Mouse (Mus musculus): ENCODE measurements around the gene Rfx4.

Gene Rfx4

DNA sequence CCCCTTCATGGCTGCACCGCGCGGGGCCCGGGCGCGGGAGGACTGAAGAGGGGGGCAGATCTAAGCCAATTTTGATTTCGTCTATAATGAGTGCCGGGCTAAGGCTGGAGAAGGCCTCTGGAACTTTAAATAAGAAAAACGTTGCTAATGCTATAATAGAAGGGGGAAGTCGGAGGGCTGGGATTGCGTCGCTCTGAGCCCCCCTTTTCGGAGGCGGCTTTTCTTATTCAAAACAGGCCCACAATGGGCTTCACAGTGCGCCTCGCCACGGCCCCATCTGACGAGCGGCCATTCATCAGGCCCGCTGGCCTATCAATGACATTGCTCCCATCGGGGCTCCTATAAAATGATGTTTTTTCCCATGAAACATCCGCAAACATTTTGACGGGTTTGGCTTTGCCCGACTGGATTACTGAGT, at the start of gene Rfx4:
Gene Rfx4 (plus strand): TSS at position 277 of the 418 bp plus-strand sequence.
- DNase-seq (ENCODE audit: low spot score): no peak

- DNase-seq (ENCODE audit: low spot score): no peak
Measured at GRCm38 (mm10) chr10:84706543-84706942, 49.3 kb upstream of the Rfx4 start.

DNA sequence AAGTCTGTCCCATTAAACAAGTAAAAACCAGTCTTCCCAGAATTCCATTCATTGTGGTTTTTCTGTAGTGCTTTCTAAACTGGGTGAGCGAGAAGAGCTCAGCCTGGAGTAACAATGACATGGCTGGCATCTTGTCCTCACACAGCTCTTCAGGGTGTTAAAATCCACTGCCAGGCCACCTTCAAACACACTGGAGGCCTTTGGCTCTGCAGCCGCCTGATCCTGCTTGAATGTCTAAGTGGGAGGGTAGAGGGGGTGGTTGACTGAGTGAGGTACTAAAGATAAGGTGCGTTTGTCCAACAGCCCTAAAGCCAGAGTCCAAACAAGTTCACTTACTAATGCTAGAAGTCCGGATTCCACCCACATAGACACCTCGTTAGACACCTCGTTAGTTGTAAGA, 48.6 kb upstream of the Rfx4 start:
- no peak for DNase-seq (ENCODE audit: low spot score)

DNA sequence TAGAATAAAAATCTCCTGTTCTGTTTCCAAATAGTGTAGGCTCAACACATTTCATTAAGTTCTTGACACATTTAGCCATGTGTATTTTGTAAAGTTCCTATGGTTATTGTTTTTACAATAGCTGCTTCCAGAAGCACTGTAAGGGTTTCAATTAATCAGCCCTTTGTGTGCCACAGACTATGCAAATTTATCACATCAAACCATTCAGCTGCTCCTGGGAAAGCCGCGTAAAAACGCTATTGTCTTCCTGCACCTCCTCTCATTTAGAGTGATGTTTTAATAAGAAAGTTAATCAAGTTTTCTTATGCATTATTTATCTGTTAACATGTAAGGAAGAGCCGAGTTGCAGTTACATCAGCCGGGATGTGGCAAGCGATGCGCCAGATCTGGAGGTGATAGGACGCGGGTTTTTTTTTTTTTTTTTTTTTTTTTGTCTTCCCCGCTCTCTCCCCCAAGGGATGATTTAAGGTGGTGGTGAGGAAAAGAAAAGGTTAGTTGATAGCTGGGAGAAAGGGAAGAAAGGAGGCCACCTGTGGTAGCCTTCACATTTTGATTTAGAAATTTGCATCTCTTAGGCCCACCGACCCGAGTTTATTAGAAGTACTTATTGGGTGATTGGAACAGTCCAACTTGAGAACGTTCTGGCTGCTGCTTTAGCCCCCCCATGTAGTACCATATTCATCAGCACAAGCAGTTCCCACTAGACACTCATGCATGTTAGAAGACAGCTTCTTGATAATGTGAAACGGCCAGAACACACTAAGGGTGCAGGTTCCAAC, 47.9 kb upstream of the Rfx4 start:
- DNase-seq (ENCODE audit: low spot score): no peak

GRCm38 (mm10) chr10:84710192-84710591, 45.7 kb upstream of the Rfx4 start:
- no peak for DNase-seq (ENCODE audit: low spot score)

GRCm38 (mm10) chr10:84710827-84711226, 45.0 kb upstream of the Rfx4 start:
- DNase-seq (ENCODE audit: low spot score): no peak

DNA sequence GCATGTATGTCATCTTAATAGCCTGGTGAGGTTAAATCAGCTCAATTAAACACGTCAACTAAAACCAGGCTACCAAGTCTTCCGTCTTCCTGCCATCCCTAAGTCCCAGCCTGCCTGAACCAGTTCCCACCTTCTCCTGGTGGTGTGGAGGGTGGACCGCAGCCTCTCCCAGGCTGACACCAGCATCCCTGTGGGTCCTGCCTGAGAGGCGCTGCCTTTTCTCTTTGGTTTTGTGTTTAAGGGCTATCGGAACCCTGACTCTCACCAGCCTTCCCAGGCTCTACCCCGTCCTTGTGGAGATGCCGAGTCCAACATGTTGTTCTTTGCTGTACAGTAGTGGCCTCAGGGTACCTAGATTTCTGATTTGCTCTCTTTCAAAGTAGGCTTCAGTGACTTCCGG, 44.4 kb upstream of the Rfx4 start:
- DNase-seq (ENCODE audit: low spot score): no peak

GRCm38 (mm10) chr10:84711940-84712339, 43.9 kb upstream of the Rfx4 start:
- no peak for DNase-seq (ENCODE audit: low spot score)

DNA sequence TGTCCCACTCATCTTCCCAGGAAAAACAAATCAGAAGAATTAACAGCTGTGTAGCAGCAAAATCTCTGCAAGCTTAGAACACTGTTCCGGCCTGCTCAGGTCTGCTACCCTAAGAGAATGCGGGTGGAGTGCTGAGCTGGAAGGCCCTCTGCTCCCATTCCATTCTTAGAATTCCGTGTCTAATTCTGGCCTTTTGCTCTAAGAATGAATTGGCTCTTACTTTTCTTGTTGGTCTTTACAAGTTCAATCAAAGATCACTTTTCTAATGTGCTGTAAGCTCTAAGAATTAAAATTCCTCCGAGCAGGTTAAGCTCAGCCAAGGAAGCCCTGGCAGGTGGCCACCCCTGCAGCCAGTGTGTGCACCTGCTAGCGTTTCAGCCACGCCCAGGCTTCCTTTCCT, 43.3 kb upstream of the Rfx4 start:
- no peak for DNase-seq (ENCODE audit: low spot score)

- no peak for DNase-seq (ENCODE audit: low spot score)
Measured at GRCm38 (mm10) chr10:84713043-84713442, 42.8 kb upstream of the Rfx4 start.

DNA sequence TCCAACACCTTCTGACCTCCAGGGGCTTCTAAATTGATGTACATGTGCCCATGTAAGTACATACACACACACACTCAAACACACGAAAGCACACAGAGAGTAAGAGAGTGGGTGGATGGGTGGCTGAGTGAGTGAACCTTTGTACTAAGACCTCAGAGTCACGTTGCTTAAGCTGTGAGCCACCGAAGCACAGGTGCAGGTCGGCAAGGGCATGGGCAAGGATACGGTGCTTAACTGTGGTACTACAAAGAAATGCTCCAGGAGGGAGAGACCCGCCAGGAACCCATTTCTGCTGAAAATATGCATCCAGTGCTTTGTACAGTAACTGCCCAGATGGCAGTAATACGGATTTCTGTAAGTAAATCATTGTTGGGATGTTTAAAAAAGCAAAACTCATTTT, 40.2 kb upstream of the Rfx4 start:
- no peak for DNase-seq (ENCODE audit: low spot score)

DNA sequence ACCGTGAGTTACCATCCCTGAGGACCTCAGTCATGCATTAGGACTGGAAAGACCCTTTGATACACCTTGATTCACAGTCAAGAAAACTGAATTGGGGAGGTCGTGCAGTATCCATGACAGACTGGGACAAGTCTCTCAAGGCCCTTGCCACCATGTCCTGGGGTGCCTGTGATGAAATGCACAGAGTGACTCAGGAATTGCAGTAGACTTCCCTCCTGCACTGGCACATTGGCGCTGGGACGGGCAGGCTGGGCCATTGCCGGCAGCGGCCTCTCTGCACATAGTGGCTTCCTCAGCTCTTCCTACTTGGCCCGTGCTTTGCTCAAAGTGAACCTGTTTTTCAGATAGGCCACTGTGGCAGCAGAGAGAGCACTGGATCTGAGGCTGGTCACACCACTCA, 39.3 kb upstream of the Rfx4 start:
- no peak for DNase-seq (ENCODE audit: low spot score)

DNA sequence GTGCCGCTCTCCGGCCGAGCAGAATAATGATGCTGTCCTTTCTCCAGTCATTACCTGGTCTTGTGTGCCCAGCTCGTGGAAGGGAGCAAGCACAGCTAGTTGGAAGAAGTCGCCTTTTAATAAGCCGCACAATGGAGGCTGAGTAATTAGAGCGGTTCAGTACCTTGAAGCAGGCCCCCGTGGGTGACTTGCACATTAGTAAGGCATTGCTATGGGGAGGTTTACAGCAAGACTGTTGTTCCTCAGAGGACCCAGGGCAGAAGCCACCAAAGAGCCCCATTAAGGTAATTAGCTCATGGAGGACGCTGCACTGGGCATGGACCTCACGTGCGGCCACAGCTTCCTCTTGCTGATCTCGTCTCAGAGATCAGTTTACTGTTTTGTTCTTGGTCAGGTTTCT, 33.2 kb upstream of the Rfx4 start:
- no peak for DNase-seq (ENCODE audit: low spot score)

- no peak for DNase-seq (ENCODE audit: low spot score)
Measured at GRCm38 (mm10) chr10:84727005-84727404, 28.9 kb upstream of the Rfx4 start.

GRCm38 (mm10) chr10:84727760-84728159, 28.1 kb upstream of the Rfx4 start:
- no peak for DNase-seq (ENCODE audit: low spot score)

DNA sequence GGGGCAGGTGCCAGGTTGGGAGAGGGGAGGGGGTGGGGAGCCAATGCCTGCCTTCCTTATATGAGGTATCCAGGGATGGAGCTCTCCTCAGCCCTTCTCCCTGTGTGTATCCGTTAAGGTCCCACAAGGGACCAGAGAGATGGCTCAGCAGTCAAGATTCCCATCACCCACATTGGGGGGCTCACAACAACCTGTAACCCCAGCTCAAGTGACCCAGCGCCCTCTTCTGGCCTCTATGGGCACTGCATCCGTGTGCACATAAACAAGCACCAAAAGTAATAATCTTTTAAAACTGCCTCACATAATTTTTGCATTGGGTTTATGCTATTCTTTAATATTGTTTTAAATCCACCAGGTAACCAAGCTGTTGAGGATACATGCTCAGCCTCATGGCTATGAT, 25.8 kb upstream of the Rfx4 start:
- DNase-seq (ENCODE audit: low spot score): no peak

DNA sequence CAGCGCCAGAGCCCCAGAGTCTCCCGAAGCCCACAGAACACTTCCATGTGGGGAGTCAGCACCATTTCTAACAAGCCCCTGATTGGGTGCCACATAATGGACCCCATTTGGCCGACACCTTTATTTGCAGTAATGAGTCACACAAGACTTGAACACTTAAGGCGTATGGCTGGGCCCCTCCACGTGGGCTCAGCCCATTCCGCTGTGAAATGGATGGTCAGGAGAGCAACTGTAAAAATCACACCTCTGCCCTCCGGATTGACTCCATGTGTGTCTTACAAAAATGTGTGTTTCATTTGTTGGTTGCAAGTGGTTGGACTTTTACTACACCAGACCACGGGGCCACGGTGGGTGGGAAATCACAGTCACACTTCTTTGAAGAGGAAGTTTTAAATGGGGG, 24.9 kb upstream of the Rfx4 start:
- DNase-seq (ENCODE audit: low spot score): no peak

DNA sequence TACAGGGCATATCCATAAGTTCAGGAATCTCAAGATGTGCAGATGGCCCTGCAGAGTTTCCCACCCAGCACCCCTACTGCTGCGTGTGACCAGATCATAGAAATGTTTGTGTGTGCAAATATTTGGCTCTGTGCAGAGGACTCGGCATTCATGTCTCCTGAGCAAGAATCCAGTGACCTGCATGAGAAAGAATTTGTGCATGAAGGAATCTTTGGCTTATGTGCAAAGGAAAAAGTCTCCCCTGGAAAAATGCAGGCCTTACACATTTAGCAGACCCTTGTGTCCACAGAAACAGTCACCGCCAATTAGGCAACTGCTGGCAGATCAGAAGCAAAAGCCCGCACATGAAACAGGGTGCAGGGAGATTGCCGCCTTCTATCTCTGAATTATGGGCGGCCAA, 22.4 kb upstream of the Rfx4 start:
- no peak for DNase-seq (ENCODE audit: low spot score)

DNA sequence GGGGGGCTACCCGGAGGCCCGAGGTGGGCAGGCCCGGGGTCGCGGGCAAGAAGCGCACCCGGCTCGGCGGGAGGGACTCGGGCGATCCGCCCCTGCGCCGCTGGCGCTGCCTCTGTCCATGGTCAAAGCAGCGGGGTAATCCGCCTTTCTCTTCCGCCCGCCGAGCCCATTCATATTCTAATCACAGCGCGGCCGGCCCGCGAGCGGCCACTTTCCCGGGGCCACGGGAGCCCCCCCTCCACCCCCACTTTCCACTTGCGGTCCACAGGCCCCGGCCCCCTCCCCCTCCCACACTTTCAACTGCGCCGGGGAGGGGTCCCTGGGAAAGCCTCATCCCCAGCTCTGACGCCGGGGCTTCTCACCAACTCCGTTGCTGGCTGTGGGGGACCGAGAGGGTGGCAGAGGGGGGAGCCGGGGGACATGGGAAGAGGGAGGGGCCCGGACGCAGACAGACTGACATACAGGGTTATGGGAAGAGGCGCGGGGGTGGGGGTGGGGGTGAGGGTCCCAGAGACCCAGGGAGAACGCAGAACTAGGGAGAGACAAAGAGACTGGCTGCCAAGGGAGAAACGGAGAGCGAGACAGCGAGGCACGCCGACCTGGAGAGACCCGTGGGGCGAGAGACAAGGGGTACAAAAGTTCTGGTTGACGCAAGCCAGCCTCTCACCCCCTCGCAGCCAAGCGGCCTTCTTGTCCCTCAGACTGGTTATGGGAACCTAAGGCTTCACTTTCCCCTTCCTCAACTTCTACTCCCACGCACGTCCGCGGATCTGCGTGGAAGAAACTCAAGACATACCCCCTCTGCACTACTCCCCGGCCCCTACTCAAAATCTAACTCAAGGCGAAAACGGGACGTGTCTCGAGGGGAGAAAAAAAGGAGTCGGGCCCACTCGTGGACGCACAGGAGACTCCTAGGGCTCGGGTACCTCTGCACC, 744 bp upstream of the Rfx4 start:
- no peak for DNase-seq (ENCODE audit: low spot score)

- no peak for DNase-seq (ENCODE audit: low spot score)
Measured at GRCm38 (mm10) chr10:84756435-84757095, 703 bp downstream of the Rfx4 start.

GRCm38 (mm10) chr10:84757426-84758199, 1.8 kb downstream of the Rfx4 start:
- no peak for DNase-seq (ENCODE audit: low spot score)

DNA sequence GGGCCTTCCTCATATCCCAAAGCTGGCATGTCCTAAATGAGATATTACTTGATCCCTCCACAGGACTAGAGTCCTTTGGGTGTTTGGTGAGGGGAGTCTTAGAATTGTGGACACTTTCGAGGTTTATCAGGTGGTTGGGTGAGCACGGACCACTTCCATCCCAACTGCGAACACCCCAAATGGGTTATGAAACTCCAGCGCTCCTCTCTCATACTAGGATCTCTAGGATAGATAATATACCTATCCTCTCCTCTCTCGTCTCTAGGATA, 2.3 kb downstream of the Rfx4 start:
- no peak for DNase-seq (ENCODE audit: low spot score)
